Mouse (Mus musculus) ovary, postnatal 36 days (tissue): ENCODE results near the gene Gnat3.
A peak's percentile ranks its signal among the peaks of the same experiment; 100 is the strongest.
"Not testable (repeated sequence)": the region's sequence is repeated elsewhere in the genome, so short reads cannot be mapped to it uniquely, and the experiment has no call there.

Experiments
- DNase-seq: peaks from one replicate; pipeline ENCODE4 v3.0.0; 2022; ENCODE audit warnings: low spot score, mixed read lengths

Gnat3 gene

DNA sequence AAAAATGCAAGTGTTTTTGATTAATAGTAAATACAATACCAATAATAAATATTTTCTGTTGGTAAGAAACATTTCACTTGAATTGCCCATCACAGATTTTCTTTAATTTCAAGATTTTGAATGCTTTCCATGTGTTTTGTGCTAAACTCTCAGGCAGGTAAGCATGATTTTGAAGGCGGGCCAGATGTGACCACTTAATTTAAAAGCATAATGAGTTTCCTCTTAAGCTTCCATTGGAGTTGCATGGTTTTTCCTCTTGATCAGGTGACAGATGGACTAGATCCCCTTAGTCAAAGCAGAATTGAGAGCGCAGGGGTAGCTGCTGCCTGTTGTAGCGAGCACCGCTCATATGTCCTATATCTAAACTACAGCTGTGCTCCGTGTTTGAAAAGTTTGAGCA is at the start of gene Gnat3:
Gene Gnat3 (plus strand): TSS at position 301 of the 400 bp plus-strand sequence.
- DNase-seq: no peak

DNA sequence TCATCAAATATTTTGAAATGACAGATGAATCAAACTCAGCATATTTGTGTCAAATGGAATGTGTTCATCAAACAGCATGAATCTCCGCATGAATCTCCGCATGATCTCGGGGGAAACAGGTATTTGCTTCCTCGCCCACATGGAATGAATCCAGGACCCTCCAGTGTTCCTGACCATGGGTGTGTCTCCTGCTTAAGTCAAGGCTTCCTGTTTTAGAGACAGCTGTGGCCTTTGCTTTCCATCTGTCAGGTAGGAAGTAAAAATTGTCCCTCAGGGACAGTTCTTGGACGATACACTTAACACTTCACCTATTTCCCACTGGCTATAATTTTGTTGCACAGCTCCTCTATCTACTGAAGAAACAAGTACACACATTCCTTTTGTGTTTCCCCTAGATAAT is 43.4 kb upstream of the Gnat3 start:
- no peak for DNase-seq

DNA sequence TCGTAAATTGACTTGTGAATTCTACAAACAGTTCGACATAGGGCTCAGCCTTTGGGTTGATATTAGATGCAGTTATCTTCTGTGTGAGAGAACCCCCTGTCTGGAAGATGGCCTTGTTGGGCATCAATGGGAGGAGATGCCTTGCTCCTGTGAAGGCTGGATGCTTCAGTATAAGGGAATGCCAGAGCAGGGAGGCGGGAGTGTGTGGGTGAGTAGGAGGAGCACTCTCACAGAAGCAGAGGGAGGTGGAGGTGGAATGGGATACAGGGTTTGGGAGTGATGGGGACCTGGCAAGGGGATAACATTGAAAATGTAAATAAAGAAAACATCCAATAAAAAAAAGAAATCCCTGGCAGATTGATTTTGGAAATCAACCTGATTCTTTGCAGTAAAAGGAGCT is 38.7 kb upstream of the Gnat3 start:
- DNase-seq: no peak

DNA sequence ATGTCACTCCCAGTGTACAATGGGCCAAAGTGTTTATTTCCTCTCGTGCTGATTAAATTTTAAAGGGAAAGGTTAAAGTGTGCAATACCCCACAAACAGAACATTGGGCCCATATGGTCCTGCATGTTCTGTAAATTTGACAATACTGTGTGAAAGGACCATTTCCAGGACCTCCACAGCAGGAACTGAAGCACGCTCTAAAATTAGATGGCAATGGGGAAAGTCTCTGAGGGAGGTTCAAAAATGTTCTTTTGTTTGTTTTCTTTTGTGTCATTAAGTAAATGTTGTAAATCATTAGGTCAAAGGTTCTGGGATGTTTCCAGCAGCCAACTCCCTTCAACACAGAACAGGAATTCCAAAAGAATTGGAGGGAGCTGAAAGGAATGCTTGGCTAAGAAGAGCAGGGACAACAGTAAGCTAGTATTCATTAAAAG is 38.2 kb upstream of the Gnat3 start:
- DNase-seq: no peak

DNA sequence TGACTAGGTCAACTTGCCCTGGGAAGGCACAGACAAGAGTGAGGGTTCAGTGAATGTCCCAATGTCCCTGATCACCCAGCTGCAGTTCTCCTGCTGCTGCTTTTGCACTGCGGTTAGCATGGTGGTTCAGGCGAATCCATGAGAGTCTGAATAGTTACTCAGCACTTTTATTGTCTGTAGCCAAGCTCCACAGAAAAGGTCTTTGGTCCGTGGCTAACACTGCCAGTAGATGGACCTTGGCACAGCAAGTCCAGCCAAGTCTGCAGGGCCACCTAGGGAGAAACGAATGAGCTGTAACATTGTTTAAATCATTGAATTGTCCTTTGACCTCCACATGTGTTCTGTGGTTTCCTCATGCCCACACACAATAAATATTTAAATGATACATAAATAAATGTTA is 33.9 kb upstream of the Gnat3 start:
- peak; percentile 9 for DNase-seq

DNA sequence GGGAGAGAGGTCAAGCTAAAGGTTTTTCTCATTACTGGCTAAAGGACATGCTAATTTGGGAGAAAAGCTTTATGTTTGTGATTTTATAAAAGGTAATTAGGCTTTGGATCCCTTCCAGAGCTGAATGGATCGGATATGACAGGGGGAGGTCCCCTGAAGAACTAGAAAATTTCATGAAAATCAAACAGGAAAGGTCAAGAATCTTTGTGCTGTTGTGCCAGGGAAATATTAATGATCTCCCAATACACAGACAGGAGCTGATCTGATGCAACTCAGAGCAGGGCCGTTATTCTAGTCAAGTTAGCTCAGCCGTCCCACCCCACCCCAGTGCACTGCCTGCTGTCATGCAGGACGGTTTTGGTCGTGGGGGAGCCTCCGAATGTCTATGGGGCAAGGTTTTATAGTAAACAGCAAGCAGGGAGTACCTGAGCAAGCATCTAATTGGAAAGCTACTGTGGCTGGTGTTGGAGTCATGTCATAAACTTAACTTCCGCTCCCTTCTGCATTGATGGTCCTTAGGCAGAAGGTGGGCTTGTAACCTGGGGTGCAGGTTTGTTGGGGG is 33.3 kb upstream of the Gnat3 start:
- no peak for DNase-seq

DNA sequence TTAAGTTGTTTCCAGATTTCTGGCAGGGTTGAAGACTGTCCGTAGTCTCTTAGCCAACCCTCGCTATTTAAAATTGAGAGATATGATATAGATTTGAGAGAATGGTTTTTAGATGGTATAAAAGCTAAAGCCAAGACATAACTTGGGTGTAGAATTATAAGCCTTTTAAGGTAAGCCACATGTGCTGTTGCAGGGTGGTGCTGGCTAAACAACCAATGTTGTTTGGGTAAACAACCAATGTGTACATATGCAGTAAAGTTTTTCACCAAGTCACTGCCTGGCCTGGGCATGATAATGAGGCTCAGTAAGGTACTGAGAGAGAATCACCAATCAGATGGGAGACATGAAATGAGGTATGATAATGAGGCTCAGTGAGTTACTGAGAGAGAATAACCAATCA is 30.8 kb upstream of the Gnat3 start:
- not testable (repeated sequence) for DNase-seq

DNA sequence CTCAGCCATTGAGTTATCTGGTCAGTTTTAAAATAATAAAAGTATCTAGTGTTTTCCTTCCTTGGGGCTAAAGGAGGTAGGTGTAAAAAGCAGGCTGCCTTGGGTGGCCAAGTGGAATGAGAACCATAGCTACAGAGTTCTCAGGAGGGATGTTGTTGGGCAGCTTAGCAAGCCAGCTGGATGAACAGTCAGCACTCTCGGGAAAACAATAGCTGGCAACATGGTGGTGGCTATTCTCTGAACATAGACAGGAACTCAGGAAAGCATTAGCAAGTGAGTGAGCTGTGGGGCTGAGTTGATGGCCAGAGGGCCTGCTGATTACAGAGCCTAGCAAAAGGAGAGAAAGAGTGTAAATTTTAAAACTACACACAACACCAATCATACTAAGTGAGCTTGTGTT is 27.8 kb upstream of the Gnat3 start:
- DNase-seq: no peak

DNA sequence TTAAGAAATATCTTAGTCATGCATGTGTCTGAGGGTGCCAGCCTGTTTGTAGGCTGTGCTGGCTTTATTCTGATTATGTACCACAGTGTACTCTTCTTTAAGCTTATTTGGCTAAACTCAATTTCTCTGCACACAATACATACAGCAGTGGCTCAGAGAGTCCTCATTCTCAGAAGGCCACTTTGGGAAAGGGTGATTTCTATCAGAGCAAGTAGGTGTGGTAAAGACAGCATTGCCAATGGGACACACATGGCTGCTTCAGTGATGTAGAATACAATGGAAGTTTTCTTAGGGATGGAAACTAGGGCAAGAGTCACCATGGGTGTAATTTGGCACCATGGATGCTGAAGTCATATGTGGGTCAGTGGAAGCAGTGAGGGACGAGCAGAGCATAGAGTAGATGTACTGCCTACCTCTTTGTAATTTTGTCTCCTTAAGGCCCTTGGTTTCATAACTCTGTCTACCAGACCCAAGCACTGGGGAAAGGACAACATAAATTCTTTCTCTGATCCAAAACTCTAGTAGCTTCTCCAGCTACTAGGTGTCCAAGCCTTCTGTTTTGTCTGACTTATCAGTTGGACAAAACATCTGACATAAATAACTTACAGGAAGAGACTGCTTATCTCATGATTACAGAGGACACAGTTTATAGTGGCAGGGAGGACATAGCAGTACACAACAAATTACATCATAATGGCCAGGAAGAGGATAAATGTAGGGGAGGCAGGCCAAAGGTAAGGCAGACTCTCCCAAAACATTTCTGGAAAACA is 24.0 kb upstream of the Gnat3 start:
- DNase-seq: no peak

DNA sequence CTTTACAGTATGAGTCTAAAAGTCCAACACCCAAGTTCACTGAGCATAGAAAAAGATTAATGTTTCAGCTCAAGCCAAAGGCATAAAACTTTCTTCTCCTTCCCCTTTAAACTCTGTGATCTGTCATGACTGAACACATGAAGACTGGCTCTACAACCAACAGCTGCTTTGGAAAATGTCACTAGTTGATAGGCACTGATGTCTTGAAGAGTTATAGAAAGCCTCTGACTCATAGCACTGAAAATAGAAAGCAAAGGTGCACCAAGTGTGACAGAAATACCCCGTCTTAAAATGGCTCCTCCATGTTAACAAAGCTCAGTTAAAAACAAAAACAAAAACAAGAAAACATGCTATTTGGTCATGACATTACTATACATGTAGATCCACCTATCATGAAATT is 5.9 kb upstream of the Gnat3 start:
- no peak for DNase-seq

DNA sequence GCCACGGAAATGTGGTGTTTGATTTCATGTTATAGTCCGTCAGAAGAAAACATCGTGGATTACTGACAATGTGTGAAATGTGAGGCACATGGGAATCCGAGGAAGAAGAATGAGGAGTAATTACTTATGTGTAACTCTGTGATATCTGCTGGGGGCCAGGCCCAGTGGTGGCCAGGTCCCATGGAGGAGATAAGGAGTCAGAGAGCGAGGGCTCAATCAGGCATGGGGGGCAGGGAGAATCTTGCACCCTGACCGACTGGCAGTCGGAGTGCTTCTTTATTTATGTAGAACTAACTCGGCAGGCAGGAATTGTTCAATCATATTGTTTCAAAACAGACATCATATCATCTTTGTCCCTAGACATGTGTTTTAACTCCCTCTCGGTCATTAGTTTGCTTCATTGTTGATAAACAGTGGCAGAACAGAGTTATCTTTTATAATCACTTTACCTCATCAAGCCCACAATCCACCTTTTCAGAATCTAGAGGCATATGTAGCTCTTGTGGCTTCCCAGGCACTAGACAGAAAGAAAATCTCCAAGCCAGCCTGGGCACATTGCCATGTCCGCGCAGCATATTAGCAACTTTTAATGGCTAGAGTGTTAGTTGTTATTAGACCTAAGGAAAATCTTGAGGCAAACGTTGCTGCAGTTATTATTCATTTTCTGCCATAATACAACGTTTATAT is 7.5 kb downstream of the Gnat3 start:
- DNase-seq: no peak

DNA sequence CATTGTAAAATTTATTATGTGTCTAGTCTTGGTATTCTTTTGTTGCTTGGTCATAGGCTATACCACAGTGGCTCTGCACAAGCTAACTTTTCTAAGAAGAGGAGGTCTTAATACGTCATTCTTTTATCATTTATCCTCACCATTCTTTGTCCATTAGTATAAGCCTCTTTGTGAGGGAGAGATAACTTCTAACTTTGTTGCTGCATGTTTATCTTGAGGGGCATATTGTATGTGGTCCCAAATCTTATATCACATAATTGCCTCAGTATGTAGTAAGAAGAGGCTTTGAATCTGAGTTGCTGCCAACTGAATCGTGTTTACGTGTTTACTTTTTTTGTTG is 8.0 kb downstream of the Gnat3 start:
- no peak for DNase-seq

DNA sequence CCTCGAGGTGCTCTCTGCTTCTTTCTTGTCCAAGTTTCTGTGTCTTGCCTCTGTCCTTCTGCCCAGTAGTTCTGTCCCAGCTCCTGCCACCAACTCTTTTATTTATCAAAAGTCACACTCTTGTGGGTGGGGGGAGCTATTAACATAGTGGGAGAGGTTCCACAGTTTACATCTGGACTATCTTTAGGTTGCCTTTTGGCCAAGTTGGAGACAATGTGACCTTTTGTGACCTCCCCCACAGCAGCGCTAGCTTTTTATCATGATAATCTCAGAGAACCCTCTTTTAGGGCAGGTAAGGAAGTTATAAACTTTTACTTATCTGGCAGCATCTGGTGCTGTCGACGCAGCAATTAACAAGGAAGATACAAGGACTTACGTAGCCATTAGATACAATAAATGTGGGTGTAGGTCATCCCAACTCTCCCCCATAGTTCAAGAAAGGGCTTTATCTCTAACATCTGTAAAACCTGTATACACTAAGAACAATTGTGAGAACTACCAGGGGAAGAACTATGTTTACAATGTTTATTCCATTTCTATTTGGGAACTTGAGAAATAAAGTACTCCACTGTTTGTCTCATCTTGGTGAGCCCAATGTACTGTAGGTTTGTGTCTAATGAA is 18.3 kb downstream of the Gnat3 start:
- no peak for DNase-seq

DNA sequence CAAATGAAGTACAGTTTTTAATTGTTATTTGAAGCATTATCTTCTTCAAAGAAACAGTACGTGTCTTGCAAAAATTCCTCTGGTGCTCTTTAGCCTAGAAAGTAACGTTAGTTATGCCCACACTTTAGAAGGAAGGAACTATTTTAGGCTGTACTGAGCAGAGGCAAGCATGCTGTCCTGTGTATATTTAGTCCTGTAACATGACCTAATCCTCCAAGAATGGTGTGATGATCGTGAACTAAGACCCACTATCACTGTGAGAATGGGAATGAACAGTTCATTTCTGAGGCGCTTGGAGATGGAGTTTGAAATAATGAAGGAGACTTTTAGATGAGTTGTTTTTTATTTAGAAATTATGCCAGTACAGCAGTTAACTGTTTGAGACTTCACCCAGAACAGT is 20.4 kb downstream of the Gnat3 start:
- no peak for DNase-seq

DNA sequence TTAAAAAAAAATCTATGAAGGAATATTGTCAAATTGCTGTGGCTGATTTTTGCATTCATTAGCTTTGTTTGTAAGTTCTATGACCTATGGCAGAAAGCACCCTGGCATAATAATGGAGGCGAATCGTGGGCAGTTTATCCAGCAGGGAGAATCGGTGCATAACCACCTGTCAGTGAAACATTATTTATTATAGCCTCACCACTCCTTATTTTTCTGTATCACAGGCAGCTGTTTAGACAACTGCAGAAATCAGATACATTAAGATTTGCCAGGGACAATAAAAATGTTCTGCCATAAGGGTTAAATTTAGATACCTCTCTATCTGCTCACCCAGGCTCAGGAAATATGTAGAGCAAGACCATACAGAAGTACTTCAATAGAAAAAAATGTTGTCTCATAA is 22.2 kb downstream of the Gnat3 start:
- DNase-seq: no peak

DNA sequence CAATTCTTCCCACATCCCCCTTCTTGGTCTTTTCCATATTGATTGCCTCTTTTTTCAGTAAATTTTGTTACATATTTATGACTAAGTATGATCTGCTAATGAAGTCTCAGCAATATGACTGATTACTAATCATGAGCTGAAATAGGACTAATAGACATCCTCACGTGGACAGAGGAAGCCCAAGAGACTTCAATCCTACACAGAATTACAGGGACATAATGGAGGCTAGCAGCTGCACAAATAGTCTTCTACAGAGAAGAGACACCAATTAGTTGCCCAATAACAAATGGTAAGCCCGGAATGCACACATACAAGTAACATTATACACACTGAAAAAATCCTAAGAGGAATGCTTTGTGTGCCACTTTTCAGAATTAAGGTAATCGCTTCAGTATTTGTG is 24.3 kb downstream of the Gnat3 start:
- DNase-seq: no peak

DNA sequence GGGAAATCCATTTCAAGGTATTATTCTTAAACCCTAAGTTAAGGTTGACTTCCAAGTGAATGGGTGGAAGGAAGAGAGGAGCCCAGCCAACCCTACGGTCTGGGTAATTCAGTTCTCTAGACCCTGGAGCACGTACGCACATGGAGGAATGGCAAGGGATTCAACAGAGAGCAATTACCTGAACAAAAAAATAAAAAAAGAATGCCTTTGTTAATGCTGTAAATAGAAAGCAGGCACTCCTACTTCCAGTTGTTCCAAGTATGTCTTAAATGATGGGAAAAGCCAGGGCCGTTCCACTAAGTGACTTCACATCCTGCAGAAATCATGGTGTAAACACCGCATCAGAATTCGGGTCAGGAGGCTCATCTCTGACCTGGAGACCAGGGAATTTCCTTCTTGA is 28.3 kb downstream of the Gnat3 start:
- DNase-seq: no peak

DNA sequence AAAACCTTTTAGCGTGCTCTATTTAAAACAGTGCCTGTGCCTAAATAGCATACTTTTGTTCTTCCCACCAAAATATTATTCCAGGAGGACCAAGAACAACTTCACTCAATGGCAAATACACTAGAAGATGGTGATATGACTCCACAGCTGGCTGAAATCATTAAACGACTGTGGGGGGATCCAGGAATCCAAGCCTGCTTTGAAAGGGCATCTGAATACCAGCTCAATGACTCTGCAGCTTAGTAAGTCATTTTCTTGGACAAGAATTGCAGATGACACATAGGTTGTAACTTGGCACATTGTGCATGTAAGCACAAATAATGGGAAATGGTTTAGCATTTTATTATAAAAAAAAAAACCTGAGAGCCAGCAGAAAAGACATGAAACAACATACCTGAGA is 37.2 kb downstream of the Gnat3 start:
- DNase-seq: no peak

DNA sequence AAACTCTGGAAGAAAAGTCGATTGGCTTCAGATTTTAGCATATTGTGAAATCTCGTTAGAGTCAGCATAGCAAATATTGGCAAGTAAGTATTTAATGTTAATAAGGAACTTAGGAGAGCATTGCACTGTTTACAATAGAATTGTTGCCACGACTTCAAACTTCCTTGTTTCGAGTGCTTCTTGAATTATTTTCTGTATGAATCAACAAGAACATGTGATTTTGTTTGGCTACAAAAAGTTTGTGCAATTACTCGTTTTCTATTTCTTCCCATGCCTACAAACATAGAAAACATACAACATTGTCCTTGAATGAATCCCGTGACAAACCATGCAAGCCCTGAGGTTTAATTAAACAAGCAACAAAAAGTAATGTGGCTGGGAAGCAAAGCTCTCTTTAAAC is 37.8 kb downstream of the Gnat3 start:
- no peak for DNase-seq

DNA sequence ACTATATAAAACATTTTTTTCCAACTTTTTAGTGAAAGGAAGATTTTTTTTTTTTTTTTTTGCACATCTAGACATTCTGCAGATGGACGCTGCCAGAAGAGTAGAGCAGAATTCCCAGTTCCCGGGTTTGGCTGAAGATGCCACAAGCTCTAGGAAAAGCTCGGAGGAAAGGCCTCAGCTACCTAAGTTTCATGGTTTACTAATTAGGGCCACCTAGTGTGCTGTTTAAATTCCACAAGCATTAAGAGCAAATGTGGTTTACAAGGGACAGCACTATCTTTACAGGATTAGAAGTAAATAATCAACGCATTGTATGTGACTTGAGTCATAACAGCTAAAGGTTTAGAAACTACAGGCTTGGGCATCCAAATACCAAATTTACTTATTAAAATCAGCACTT is 39.3 kb downstream of the Gnat3 start:
- no peak for DNase-seq

DNA sequence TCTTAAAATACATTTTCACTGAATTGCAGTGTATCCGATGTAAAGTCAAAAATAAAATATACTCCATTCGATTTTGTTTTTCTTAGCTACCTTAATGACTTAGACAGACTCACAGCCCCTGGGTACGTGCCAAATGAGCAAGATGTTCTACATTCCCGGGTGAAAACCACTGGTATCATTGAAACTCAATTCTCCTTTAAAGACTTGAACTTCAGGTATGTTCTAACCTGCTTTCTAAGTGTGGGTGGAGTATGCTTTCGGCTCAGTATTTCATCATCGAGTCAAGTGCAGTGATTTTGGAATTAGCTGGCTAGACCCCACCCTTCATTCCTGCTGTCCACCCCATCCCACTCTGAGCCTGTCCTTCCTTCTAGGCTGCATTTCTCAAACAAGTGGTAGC is 41.3 kb downstream of the Gnat3 start:
- DNase-seq: no peak

DNA sequence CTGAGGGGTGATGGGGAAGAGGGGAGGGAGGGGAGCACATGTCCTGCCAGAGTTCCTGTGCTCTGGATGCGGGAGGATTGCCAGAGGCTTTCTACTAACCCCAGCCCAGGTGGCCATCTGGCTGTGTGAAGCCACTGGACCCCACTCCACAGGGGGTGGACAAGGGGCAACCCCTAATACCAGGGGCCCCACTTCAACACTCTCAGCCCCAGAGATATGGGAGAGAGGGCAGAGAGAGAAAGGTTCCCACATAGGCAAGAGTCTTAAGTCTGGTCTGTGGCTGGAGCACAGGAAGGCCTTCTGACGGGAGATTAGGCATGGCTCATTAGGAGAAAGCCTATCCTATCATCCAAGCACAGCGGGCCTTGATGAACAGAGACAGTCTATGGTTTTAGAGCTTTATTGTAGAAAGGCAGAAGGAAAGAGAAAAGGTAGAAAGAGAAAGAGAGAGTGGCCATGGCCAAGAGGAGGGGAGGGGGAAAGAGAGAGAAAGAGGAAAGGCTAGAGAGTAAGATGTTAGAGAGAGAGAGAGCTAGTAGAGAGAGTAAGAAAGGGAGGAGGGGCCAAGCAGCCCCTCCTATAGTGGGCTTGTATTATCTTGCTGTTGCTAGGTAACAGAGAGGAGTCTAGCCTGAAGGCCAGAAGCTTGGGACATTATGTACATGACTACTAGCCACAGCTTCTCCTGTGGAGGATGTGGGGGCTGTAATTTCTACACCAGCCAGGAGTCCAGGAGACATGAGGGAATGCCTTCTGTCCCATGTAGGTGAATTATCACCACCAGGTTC is 42.7 kb downstream of the Gnat3 start:
- DNase-seq: no peak
